Mouse (Mus musculus) 3T3-L1 (cell line): Measurements from ENCODE around the gene Fcnb.

Source experiments
- DNase-seq: peaks from one replicate; pipeline ENCODE4 v3.0.0-alpha.2; 2015; ENCODE audit warnings: low read depth, low spot score

Fcnb gene

DNA sequence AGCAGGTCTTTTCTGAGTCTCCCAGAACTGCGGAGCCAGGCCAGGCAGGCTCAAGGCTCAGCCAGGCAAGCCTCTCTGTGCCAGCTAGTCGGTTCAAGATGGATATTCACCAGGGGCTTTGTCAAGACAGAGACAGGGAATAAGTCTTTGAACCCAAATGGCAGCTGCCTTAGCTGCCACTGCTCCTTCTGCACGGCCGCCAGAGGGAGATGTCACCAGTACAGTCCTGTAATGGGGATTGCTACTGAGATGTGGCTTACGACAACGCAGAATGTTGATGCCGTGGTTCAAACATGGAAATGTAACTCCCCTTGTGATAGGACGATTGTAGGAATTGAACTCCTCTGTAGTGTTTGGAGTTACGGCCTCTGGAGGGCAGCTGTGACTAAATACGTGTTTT, 1.4 kb upstream of the Fcnb start:
- DNase-seq, result peak; percentile 11

DNA sequence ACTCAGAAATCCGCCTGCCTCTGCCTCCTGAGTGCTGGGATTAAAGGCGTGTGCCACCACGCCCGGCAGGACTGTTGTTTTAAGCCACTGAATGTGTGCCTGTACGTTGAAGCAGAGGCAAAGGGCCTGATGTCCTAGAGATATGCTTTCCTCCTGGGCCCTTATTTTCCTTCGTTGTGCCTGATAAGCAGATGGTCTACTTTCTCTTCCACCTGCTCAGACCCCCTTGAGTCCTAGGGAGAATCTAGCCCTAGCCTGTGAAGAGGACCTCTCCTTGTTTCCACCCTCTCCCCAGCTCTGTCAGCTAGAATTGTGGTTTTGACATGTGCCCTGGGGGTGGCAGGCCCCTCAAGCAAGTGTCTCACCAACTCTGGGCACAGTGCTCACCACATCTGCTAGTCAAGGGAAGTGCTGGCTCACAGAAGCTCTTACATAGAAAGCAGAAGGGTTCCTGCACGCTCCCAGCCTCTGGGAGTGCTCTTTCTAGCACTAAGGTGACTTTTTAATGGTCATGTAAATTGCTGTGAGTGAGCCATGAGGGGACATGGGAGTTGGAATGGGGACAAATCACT, 9.0 kb downstream of the Fcnb start:
- DNase-seq, result no peak

GRCm38 (mm10) chr2:28068537-28068878, 16.2 kb downstream of the Fcnb start:
- DNase-seq, result no peak

DNA sequence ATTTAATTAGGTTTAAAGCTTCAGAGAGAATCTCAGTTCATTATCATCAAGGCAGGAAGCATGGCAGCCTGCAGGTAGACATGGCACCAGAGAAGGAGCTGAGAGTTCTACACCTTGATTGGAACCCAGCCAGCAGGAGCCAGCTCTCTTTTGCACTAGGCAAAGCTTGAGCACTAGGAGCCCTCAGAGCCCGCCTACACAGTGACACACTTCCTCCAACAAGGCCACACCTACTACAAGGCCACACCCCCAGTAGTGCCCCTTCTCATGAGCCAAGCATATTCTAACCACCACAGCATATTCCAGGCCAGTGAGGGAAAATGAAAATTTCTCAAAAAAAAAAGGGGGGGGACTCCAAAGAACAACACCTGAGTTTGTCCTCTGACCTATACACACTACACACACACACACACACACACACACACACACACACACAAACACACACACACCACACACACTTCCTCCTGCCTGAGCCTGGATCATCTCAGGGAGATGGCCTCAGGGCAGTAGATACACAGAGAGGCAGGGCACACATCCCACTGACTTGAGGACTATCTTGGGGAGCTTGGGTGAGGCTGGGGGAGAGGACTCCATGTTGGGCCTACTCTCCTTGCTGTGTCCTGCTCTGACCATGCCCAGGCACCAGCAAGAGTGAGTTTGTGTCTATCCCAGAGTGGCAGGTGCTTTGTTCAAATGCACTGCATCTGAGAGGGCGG, 16.7 kb downstream of the Fcnb start:
- DNase-seq, result no peak

DNA sequence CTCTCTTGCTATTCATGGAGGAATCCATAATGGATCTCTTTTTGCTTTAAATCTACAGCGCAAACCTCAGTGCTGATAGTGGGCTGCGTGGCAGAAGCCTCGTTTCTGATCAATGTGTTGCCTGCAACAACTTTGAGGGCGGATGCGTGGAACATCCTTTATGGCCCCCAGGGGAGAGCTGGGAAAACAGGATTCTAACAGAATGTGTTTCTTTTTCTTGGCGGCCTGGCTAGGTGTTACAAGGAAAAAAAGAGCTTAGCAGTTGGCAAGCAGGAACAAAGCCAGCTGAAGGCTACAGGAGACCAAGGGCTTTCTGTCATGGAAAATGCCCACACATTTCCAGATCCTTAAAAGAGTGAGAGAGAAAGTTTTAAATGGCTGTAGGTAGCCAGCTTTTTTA, 17.5 kb downstream of the Fcnb start:
- no peak for DNase-seq

DNA sequence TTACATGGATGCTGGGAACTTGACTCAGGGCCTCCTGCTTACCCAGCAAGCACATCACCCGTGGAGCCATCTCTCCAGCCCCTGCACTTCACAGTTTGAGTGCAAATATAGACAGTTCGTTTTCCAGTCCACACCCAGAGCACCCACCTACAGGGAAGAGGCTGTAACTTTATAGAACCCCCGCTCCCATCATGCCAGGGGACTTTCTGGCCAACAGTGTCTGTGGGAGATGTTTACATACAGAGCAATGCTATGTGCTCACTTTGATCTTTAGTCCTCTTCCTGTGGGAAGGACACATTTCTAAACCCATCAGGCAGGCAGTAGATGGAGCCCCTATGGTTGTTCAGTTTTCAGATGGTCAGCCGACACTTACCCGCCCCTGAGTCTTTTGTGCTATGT, 18.0 kb downstream of the Fcnb start:
- DNase-seq, result no peak

- no peak for DNase-seq
These were observed 19.5 kb downstream of the Fcnb start for GRCm38 (mm10) chr2:28065081-28065651.

DNA sequence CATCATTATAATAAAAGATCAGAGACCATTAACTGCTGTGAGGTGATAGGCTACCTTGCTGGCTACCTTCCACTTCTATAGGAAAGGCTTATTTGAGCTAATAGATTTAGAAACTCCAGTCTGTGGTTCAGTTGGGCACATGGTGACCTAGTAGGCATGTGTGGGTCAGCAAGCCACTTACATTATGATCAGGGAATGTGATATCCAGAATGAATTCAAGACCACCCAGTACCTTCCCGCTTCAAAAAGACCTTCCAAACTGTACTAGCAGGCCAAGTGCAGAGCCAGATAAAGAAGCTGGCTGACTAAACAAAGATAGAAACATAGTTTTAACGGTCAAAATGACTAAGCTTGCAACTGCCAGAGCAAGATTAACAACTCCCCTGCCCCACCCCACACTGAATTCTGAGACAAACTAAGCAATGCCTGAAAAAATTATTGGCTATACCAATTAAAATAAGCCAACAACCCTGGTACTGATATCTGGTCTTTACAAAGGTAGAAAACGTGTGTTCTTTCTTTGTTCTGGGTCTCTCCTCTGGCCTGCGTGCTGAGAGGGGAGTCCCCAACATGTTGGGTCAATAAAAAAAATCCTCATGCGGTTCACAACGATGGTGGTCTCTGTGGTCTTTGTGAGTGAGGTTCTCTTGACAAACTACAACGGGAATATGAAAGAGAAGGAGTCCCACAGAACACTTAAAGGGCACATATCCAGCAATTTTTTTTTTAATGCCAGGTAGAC, 20.2 kb downstream of the Fcnb start:
- no peak for DNase-seq

DNA sequence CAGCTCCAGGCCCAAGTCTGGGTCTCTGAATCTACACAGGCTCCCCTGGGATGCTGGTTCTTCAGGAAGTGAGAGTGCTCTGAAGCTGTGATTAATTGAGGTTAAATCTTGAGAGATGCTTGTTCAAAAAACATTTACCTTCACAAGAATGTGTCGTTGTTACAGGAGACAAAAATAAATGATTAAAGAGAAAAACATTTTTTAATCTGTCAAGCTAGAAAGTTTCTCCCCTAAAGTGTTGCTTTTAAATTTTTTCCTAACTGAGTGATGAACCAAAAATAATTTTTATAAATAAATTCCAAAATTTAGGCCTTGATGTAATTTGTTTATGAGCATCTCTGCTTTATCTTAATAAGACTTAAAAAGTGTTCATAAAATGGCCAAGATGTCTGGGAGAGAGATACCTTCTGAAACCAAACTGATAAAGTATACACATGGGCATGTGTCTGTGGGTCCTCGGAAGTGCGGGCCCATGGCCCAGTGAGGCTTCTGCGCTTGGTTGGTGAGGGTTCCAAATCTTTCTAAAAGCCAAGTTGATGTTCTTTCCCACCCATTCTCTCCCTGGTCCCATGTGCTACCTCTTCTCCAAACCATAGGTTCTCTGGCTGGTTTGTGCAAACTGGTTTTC, 20.9 kb downstream of the Fcnb start:
- no peak for DNase-seq

DNA sequence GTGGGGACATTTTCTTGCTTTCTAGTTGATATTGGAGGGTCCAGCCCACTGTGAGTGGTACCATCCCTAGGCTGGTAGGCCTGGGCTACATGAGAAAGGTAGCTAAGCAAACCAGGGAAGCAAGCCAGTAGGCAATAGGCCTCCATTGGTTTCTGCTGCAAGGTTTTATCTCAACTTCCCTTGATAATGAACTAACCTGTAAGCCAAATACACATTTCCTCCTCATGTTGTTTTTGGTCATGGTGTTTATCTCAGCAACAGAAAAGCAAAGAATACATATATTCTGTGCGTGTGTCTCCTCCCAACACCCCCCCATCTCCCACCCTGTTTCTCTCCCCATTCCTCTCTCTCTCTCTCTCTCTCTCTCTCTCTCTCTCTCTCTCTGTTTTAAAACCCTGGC, 24.8 kb downstream of the Fcnb start:
- no peak for DNase-seq

DNA sequence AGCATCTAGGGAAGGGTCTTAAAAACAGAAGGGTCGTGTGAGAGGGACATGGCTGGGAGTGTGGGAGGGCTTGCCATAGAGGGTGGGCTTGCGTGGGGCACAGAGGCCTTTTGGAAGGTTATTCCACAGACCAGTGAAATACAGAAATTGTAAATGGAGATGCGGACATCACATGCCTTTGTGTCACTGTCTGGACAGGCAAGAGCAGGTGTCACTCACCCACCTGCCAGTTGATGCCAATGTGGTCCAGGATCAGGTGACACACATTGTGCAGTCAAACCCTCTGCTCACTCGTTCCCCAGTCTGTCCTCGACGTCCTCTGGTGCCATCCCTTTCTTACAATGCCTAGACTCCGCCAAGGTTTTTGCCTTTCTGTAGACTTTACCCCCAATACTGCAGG, 37.6 kb downstream of the Fcnb start:
- DNase-seq, result no peak

DNA sequence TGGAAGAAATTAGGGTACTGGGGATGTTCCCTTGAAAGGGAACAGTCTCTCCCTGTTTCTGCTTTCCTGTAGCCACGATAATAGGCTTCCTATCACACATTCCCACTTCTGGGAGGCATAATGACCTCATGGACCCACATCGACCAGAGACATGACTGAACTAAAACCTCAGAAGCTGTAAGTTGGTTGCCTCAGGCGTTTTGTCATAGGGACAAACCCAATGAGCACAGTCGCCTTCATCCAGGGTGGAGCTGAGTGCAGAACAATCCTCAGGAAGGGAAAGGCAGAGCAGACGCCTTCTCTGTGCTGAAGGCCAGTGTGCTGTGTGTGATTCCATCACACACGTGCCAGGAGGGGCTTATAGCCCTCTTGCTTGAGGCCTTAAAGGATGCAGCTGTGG, 38.4 kb downstream of the Fcnb start:
- DNase-seq, result peak; percentile 62

DNA sequence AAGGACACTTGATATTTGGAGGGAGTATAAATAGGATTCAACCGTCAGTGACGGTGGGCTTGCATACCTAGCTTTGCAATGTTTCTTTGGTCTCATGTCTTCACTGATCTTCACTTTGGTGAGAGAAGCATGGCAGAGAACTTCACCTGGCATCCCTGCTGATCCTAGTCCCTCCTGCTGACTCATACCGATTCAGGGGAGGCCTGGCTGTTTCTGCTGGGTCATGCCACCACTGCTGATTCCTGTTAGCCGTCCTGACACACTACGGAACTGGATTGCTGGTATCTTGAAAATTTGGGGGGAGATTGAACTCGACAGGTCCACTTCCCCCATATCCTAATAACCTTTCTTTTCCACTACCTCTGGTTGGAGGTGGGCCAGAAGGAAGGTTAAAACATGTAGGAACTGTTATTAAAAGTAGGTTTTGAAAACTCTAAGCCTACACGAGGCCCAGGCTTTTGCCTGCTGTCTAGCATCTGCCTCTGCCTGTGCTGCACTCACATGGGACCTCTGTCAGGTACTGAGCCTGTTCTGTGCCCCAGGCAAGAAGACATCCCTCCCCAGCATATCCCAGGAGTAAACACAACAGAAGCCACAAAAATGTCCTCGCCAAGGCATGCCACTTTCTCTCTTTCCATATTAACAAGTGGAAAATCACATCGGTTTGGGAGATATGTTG, 39.6 kb downstream of the Fcnb start:
- DNase-seq, result no peak

- no peak for DNase-seq
These were observed 44.2 kb downstream of the Fcnb start for GRCm38 (mm10) chr2:28040466-28040865.

DNA sequence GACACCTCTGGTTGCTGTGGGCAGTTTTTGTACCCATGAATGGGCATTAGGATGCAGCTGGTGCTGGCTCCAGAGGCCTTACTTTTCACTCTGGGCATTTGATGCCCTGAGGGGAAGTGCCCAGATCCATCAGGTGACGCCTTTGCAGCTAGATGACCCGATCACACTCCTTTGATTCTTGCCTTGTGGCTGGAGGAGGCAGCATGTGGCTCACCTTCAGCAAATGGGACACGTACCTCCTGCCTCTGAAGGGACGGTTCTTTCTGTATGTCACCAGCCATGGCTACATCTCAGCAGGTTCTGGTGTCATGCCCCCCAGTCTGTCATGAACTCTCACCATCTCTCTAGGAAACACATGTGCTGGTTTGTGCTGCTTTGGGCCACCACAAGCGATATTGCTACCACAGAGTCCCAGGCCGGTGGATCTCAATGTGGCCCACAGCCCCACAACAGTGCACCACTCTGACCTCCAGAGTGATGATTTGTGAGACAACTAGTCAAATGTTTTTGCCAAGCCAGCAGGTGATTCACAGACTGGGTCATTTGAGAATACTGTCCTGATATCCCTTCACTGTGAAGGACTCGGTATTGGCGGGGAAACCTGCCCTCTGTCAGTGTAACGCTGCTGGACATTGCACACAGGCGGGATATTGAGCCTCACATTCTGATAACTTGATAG, 44.9 kb downstream of the Fcnb start:
- no peak for DNase-seq

GRCm38 (mm10) chr2:28038391-28039096, 46.1 kb downstream of the Fcnb start:
- DNase-seq, result no peak

DNA sequence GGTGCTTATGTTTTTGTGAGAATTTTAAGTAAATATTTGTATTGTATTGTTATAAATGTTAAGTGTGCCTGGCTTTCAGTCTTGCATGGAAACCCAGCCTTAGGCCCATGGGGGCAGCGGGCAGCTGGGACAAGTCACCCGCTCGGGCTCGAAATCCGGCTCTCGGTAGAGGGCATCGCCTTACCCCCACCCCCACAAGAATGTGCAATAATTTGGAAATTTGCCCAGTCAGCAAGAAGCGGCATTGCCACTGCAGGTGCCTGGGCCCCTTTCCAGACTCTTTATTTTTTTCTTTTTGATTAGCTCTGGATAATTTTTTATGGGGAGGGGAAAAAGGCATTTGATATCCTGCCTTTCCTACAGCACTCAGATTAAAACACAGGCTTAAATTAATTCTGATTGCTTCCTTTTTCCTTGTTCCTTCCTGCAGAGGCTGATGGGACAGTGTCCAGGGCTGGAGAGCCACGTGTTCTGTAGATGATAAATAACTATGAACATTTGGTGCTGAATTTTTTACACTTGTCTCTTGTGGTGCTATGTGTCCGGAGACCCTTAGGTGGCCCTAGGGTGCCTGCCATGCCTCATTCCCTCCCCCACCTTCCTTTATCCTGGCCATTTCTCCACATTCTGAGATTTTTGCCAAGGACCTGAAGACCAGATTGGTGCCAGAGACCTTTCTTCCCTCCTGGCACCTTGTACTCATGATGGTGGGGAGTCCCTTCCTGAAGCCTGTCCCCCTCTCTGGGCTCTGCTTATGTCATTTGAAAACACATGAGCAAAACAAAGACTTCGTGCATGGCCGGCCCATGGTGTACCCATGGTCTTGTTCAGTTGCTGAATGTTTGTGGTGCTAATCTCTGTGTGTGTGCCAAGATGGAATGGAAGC, 46.9 kb downstream of the Fcnb start:
- DNase-seq, result no peak

DNA sequence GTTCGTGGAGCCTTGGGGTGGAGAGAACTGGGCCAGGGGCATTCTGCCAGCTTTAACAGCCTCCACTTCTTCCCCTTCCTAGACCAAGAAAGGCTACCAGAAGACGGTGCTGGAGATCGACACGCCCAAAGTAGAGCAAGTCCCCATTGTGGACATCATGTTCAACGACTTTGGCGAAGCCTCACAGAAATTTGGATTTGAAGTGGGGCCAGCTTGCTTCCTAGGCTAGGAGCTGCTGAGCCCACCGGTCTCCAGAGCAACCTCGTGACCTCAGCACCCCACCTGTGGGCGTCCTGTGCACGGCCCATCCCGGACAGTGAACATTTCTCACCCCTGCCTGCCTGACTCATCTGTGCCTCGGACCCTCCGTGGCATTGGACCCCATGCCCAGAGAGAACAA, 47.9 kb downstream of the Fcnb start:
- DNase-seq, result no peak

- DNase-seq, result no peak
These were observed 50.5 kb downstream of the Fcnb start for GRCm38 (mm10) chr2:28034011-28034710.
